Mouse (Mus musculus) B cell, adult 67 days (primary cell): ENCODE results near the gene Usp47. TPM values are rescaled to one million over a fixed set of nuclear protein-coding genes. Genes with fewer than 3 reads are reported as not detected.

Source experiments
- total RNA-seq, 2 experiments: library from RNA; stranded (reverse); gene quantifications; 4 replicates each; pipeline ENCODE4 v1.2.4; 2023

The Usp47 gene
- 10 to 100 TPM; 53.0 to 55.3 TPM for total RNA-seq

DNA sequence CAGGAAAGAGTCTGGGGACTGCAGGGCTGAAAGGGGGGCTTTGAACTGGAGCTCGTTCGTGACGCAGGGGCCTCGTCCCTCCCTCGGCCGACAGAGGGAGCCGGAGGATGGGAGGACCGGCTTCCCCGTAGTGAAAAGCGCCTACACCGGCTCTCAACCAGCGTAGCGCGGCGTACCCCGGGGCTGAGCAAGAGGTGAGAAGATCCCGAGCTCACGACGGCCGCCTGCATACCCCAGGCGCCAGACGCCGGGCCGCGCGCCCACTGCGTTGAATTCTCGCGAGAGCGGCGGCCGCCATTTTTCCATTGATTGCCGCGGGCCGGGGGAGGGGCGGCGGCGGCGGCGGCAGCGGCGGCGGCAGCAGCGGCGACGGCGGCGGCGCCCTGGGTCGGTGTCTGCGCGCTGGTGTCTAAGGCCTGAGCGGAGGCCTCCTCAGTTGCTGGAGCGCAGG, at the start of gene Usp47:
Usp47 (plus strand) TSS at position 355 of the 451 bp plus-strand sequence.

DNA sequence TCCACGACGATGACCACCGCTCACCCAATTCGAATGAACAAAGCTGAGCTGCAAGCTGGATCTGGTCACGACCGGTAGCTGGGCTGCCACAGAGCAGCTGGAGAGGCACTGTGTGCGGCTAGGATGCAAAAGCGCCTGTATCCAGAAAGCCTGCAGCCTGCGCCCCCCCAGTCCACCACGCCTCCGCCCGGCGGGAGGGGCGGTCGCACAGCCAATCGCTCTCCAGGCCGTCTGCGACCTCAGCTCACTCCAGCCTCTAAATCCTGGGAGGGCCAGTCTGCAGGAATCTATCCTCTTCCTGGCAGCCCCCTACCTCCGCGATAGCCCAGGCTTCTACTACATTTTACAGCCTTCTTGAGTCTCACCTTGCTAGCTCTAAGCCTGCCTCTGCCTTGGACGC, 135.6 kb downstream of the Usp47 start, which contains the start of gene Dkk3:
Dkk3 (minus strand) TSS at position 116 of the 400 bp plus-strand sequence.

Other genes starting within 250 kb of the Usp47 start
- not detected for gene Galnt18, start 243.5 kb upstream of the Usp47 start, total RNA-seq
- not detected for gene Dkk3, start 135.6 kb downstream of the Usp47 start, total RNA-seq
- gene Mical2, start 202.4 kb downstream of the Usp47 start, total RNA-seq, result under 1 TPM in 1 of 2 experiments, not detected in 1; 0.81 TPM